Mouse (Mus musculus) limb, embryonic 10.5 days (tissue): ENCODE results near the gene Hs2st1. TPM values are rescaled to one million over a fixed set of nuclear protein-coding genes. Genes with fewer than 3 reads are reported as not detected.

ENCODE experiments used
- DNase-seq: peaks from one replicate; pipeline ENCODE4 v3.0.0-alpha.2; 2017; ENCODE audit warnings: low spot score
- H3K27ac ChIP-seq: fragments of 300-500 bp; sonication (generic); 2 replicates; pipeline ENCODE4 v1.5.1; 2016; ENCODE audit warnings: mild to moderate bottlenecking
- H3K27me3 ChIP-seq: fragments of 300-500 bp; sonication (generic); 2 replicates; pipeline ENCODE4 v1.6.1; 2016; ENCODE audit warnings: low read depth, mild to moderate bottlenecking; ENCODE audit not compliant: poor library complexity, severe bottlenecking
- H3K36me3 ChIP-seq: fragments of 300-500 bp; sonication (generic); 2 replicates; pipeline ENCODE4 v1.6.1; 2016; ENCODE audit warnings: mild to moderate bottlenecking, moderate library complexity
- H3K4me1 ChIP-seq: fragments of 300-500 bp; sonication (generic); 2 replicates; pipeline ENCODE4 v1.6.1; 2016
- H3K4me3 ChIP-seq: fragments of 300-500 bp; sonication (generic); 2 replicates; pipeline ENCODE4 v1.5.1; 2016; ENCODE audit warnings: mild to moderate bottlenecking, moderate library complexity
- H3K9me3 ChIP-seq: fragments of 300-500 bp; sonication (generic); replicated peaks from 2 replicates; pipeline ENCODE4 v1.6.1; 2016; ENCODE audit warnings: mild to moderate bottlenecking
- WGBS: fragments of 180-500 bp; shearing (Covaris S2); methylation state at CpG from one replicate; pipeline ENCODE4 v1.1.7; 2016; 5-methylcytosine and 5-hydroxymethylcytosine counted together
- polyA plus RNA-seq: library from polyadenylated mRNA; unstranded; fragments of >200 nt; fragmentation: Nextera tagmentation; extraction: Ambion mirVana; gene quantifications from 2 replicates; pipeline ENCODE4 v1.2.1, GENCODE M21; 2016

The Hs2st1 gene
- polyA plus RNA-seq, 1 experiment from 2014 or later, result 13.0 TPM

GRCm38 (mm10) chr3:144507885-144508284 lies 62.1 kb downstream of the Hs2st1 start:
- H3K36me3 ChIP-seq, result no peaks in the 10 kb centered on the region
- peaks cover 27% of the 10 kb centered on the region for H3K4me1 ChIP-seq
- no peaks in the 10 kb centered on the region for H3K27me3 ChIP-seq
- H3K9me3 ChIP-seq, result no peaks in the 10 kb centered on the region
- 83% methylated on average over 5 of the region's 5 CpGs for WGBS
- no peak overlapping the region for H3K4me3 ChIP-seq
- no peak for DNase-seq
- no peak overlapping the region for H3K27ac ChIP-seq

GRCm38 (mm10) chr3:144506213-144506612 lies 63.8 kb downstream of the Hs2st1 start:
- Histone ChIP-seq H3K27ac (no peak overlapping the region), H3K4me1 (peaks cover 27% of the 10 kb centered on the region), H3K4me3 (no peak overlapping the region), H3K9me3 (no peaks in the 10 kb centered on the region), H3K27me3 (no peaks in the 10 kb centered on the region), H3K36me3 (no peaks in the 10 kb centered on the region)
- 28% methylated on average over 3 of the region's 3 CpGs for WGBS
- DNase-seq, result no peak

GRCm38 (mm10) chr3:144501930-144502329 lies 68.1 kb downstream of the Hs2st1 start:
- Histone ChIP-seq H3K4me3 (no peak overlapping the region), H3K27ac (no peak overlapping the region), H3K36me3 (no peaks in the 10 kb centered on the region), H3K4me1 (peaks cover 11% of the 10 kb centered on the region), H3K27me3 (no peaks in the 10 kb centered on the region), H3K9me3 (no peaks in the 10 kb centered on the region)
- DNase-seq, result no peak
- WGBS, result 90% methylated on average over 7 of the region's 7 CpGs

- Histone ChIP-seq H3K36me3 (no peaks in the 10 kb centered on the region), H3K4me1 (no peaks in the 10 kb centered on the region), H3K9me3 (no peaks in the 10 kb centered on the region), H3K27me3 (no peaks in the 10 kb centered on the region), H3K4me3 (no peak overlapping the region), H3K27ac (no peak overlapping the region)
- DNase-seq, result no peak
- 91% methylated on average over 5 of the region's 5 CpGs for WGBS
Measured at GRCm38 (mm10) chr3:144496762-144497161, 73.2 kb downstream of the Hs2st1 start.

GRCm38 (mm10) chr3:144494838-144495237 lies 75.1 kb downstream of the Hs2st1 start:
- Histone ChIP-seq H3K27ac (no peak overlapping the region), H3K27me3 (no peaks in the 10 kb centered on the region), H3K4me1 (no peaks in the 10 kb centered on the region), H3K36me3 (no peaks in the 10 kb centered on the region), H3K9me3 (no peaks in the 10 kb centered on the region), H3K4me3 (no peak overlapping the region)
- 81% methylated on average over 5 of the region's 5 CpGs for WGBS
- DNase-seq, result no peak

GRCm38 (mm10) chr3:144488787-144489186 lies 81.2 kb downstream of the Hs2st1 start:
- Histone ChIP-seq H3K4me3 (no peak overlapping the region), H3K36me3 (no peaks in the 10 kb centered on the region), H3K9me3 (no peaks in the 10 kb centered on the region), H3K27ac (no peak overlapping the region), H3K27me3 (no peaks in the 10 kb centered on the region), H3K4me1 (no peaks in the 10 kb centered on the region)
- no peak for DNase-seq
- 77% methylated on average over 2 of the region's 2 CpGs for WGBS

- WGBS, result 88% methylated on average over 5 of the region's 5 CpGs
- DNase-seq, result no peak
- Histone ChIP-seq H3K4me1 (peaks cover 5% of the 10 kb centered on the region), H3K4me3 (no peak overlapping the region), H3K27me3 (no peaks in the 10 kb centered on the region), H3K36me3 (no peaks in the 10 kb centered on the region), H3K9me3 (no peaks in the 10 kb centered on the region), H3K27ac (no peak overlapping the region)
Measured at GRCm38 (mm10) chr3:144480595-144480994, 89.4 kb downstream of the Hs2st1 start.

GRCm38 (mm10) chr3:144478427-144478794 lies 91.6 kb downstream of the Hs2st1 start:
- 92% methylated on average over 7 of the region's 7 CpGs for WGBS
- no peak for DNase-seq
- peaks cover 5% of the 10 kb centered on the region for H3K4me1 ChIP-seq
- H3K36me3 ChIP-seq, result no peaks in the 10 kb centered on the region
- H3K27ac ChIP-seq, result no peak overlapping the region
- no peaks in the 10 kb centered on the region for H3K27me3 ChIP-seq
- no peaks in the 10 kb centered on the region for H3K9me3 ChIP-seq
- H3K4me3 ChIP-seq, result no peak overlapping the region

- Histone ChIP-seq H3K27me3 (no peaks in the 10 kb centered on the region), H3K4me1 (peaks cover 5% of the 10 kb centered on the region), H3K4me3 (no peak overlapping the region), H3K36me3 (no peaks in the 10 kb centered on the region), H3K9me3 (no peaks in the 10 kb centered on the region), H3K27ac (no peak overlapping the region)
- 96% methylated on average over 12 of the region's 12 CpGs for WGBS
- DNase-seq, result no peak
Measured at GRCm38 (mm10) chr3:144477707-144478426, 92.1 kb downstream of the Hs2st1 start.

GRCm38 (mm10) chr3:144475891-144476290 lies 94.1 kb downstream of the Hs2st1 start:
- Histone ChIP-seq H3K9me3 (no peaks in the 10 kb centered on the region), H3K27ac (no peak overlapping the region), H3K36me3 (no peaks in the 10 kb centered on the region), H3K4me3 (no peak overlapping the region), H3K27me3 (no peaks in the 10 kb centered on the region), H3K4me1 (peaks cover 20% of the 10 kb centered on the region)
- DNase-seq, result no peak
- WGBS, result 95% methylated on average over 5 of the region's 5 CpGs

GRCm38 (mm10) chr3:144474726-144475125 lies 95.3 kb downstream of the Hs2st1 start:
- no peak for DNase-seq
- H3K27me3 ChIP-seq, result no peaks in the 10 kb centered on the region
- H3K4me3 ChIP-seq, result no peak overlapping the region
- H3K36me3 ChIP-seq, result no peaks in the 10 kb centered on the region
- WGBS, result 91% methylated on average over 5 of the region's 5 CpGs
- no peaks in the 10 kb centered on the region for H3K9me3 ChIP-seq
- peaks cover 27% of the 10 kb centered on the region for H3K4me1 ChIP-seq
- no peak overlapping the region for H3K27ac ChIP-seq

- no peak overlapping the region for H3K4me3 ChIP-seq
- no peaks in the 10 kb centered on the region for H3K27me3 ChIP-seq
- H3K9me3 ChIP-seq, result no peaks in the 10 kb centered on the region
- peaks cover 22% of the 10 kb centered on the region for H3K4me1 ChIP-seq
- no peak overlapping the region for H3K27ac ChIP-seq
- no peak for DNase-seq
- no peaks in the 10 kb centered on the region for H3K36me3 ChIP-seq
- 73% methylated on average over 3 of the region's 3 CpGs for WGBS
Measured at GRCm38 (mm10) chr3:144471954-144472353, 98.0 kb downstream of the Hs2st1 start.

- WGBS, result 84% methylated on average over 14 of the region's 14 CpGs
- Histone ChIP-seq H3K4me3 (no peak overlapping the region), H3K36me3 (no peaks in the 10 kb centered on the region), H3K27me3 (no peaks in the 10 kb centered on the region), H3K27ac (no peak overlapping the region), H3K9me3 (no peaks in the 10 kb centered on the region), H3K4me1 (peaks cover 22% of the 10 kb centered on the region)
- no peak for DNase-seq
Measured at GRCm38 (mm10) chr3:144470901-144471300, 99.1 kb downstream of the Hs2st1 start.

- WGBS, result 84% methylated on average over 10 of the region's 10 CpGs
- Histone ChIP-seq H3K9me3 (no peaks in the 10 kb centered on the region), H3K4me1 (peaks cover 22% of the 10 kb centered on the region), H3K27ac (no peak overlapping the region), H3K36me3 (peaks cover 15% of the 10 kb centered on the region), H3K27me3 (no peaks in the 10 kb centered on the region), H3K4me3 (no peak overlapping the region)
- DNase-seq, result no peak
Measured at GRCm38 (mm10) chr3:144467521-144467920, 102.5 kb downstream of the Hs2st1 start.
